Mouse (Mus musculus) heart, embryonic 16.5 days (tissue): Measurements from ENCODE around the gene Dnajc30. TPM values are rescaled to one million over a fixed set of nuclear protein-coding genes. Genes with fewer than 3 reads are reported as not detected.

Experiments
- ATAC-seq: fragments of 200-750 bp; cut with Nextera tagmentation; replicated peaks from 2 replicates; pipeline ENCODE4 v1.8.0; 2017; ENCODE audit warnings: moderate number of reproducible peaks; ENCODE audit not compliant: insufficient read depth, low FRiP score; ENCODE audit errors: extremely low read depth
- H3K27ac ChIP-seq: fragments of 300-500 bp; sonication (generic); 2 replicates; pipeline ENCODE4 v1.5.1; 2014; ENCODE audit warnings: mild to moderate bottlenecking, low read length, control low read depth, moderate library complexity
- H3K27me3 ChIP-seq: fragments of 300-500 bp; sonication (generic); 2 replicates; pipeline ENCODE4 v1.6.1; 2014; ENCODE audit warnings: low read length, mixed read lengths; ENCODE audit not compliant: control insufficient read depth, insufficient read depth
- H3K36me3 ChIP-seq: fragments of 300-500 bp; sonication (generic); 2 replicates; pipeline ENCODE4 v1.6.1; 2014; ENCODE audit not compliant: control insufficient read depth, insufficient read depth
- H3K4me1 ChIP-seq: fragments of 300-500 bp; sonication (generic); 2 replicates; pipeline ENCODE4 v1.6.1; 2014; ENCODE audit warnings: low read length, mixed read lengths; ENCODE audit not compliant: control insufficient read depth, insufficient read depth
- H3K4me2 ChIP-seq: fragments of 300-500 bp; sonication (generic); 2 replicates; pipeline ENCODE4 v1.6.1; 2014; ENCODE audit warnings: low read depth, mild to moderate bottlenecking, control low read depth, low read length
- H3K4me3 ChIP-seq: fragments of 300-500 bp; sonication (generic); 2 replicates; pipeline ENCODE4 v1.5.1; 2014; ENCODE audit warnings: mild to moderate bottlenecking, control low read depth, low read length
- H3K9ac ChIP-seq: fragments of 300-500 bp; sonication (generic); 2 replicates; pipeline ENCODE4 v1.6.1; 2014; ENCODE audit warnings: low read length, control low read depth
- H3K9me3 ChIP-seq: fragments of 300-500 bp; sonication (generic); replicated peaks from 2 replicates; pipeline ENCODE4 v1.6.1; 2016; ENCODE audit warnings: low read length; ENCODE audit not compliant: control insufficient read depth
- WGBS: fragments of 180-500 bp; shearing (Covaris S2); extraction: QIAGEN DNeasy Blood & Tissue Kit; methylation state at CpG from one replicate; pipeline ENCODE4 v1.1.7; 2014; 5-methylcytosine and 5-hydroxymethylcytosine counted together
- polyA plus RNA-seq: library from polyadenylated mRNA; unstranded; fragments of >200 nt; fragmentation: Nextera tagmentation; extraction: Ambion mirVana; gene quantifications from 2 replicates; pipeline ENCODE4 v1.2.1, GENCODE M21; 2015

The Dnajc30 gene
- polyA plus RNA-seq, 1 experiment from 2014 or later: 28.8 TPM

DNA sequence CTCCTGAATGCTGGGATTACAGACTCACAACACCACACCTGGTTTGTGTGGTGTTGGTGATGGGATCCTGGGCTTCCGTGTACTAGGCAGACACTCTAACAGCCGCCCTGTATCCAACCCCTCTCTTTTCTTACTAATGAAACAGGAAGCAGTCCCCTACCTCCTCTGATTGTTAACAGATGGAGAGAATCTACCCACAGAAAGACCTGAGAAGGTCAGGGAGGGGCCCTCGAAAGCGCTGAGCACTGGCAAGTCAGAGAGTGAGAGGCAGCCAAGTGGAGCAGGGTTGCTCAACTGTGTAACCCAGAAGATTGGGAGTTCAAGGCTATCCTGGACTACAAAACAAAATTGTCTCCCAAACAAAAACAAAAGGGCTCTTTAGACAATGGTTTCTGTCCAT lies 22.9 kb downstream of the Dnajc30 start:
- Histone ChIP-seq H3K27ac (no peak overlapping the region), H3K4me1 (no peaks in the 10 kb centered on the region), H3K4me3 (no peak overlapping the region), H3K9ac (no peak overlapping the region), H3K9me3 (no peaks in the 10 kb centered on the region), H3K27me3 (peaks cover 44% of the 10 kb centered on the region), H3K36me3 (no peaks in the 10 kb centered on the region), H3K4me2 (no peak overlapping the region)
- no peak for ATAC-seq
- WGBS: 49% methylated on average over 4 of the region's 4 CpGs

DNA sequence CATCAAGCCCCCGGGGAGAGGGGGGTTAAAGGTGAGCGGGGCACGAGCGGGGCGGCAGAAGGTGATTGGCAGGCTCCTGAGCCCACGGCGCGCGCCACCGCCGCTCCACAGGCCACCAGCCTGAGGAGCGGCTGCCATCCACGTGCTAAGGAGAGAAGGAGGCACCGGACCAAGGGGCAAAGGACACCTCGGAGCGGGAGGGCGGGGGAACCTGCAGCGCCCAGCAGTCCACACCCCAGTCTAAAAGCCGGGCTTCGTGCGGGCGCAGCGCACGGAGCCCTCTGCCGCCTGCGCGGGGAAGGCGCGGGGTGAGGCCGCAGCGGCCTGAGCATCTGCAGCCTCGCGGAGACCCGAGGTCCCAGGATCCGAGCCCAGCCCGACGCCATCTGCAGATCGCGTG lies 25.7 kb downstream of the Dnajc30 start, which contains the start of gene Mlxipl:
Gene Mlxipl, plus strand, starts transcription at position 238 of the 400 bp plus-strand sequence.
- Histone ChIP-seq H3K9me3 (no peaks in the 10 kb centered on the region), H3K4me1 (no peaks in the 10 kb centered on the region), H3K9ac (no peak within 1 kb of the TSS), H3K4me2 (peak within 1 kb of the TSS; percentile 42; the same call in 1 of the 2 replicates), H3K27ac (no peak within 1 kb of the TSS), H3K36me3 (no peaks in the 10 kb centered on the region), H3K27me3 (peaks cover 45% of the 10 kb centered on the region), H3K4me3 (no peak within 1 kb of the TSS; the same call in 1 of the 2 replicates)
- ATAC-seq: no peak
- 2% methylated on average over 39 of the region's 39 CpGs for WGBS

DNA sequence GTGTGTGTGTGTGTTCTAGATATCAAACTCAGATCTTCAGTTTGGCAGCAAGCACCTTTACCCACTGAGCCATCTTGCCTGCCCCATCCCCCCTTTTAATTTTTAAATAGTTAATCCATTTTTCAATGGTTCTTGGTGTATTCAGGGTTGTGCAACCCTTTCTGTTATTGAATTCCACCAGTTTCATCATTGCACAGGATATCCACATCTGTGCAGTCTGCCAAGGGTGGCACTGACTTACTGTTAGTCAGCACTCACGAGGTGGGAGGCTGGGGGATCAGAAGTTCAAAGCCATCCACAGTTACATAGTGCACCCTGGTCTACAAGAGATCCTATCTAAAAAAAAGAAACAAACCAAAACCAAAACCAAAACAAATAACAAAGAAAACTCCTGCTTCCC lies 37.0 kb downstream of the Dnajc30 start:
- Histone ChIP-seq H3K4me1 (no peaks in the 10 kb centered on the region), H3K27ac (no peak overlapping the region), H3K9ac (no peak overlapping the region), H3K4me3 (no peak overlapping the region), H3K36me3 (no peaks in the 10 kb centered on the region), H3K27me3 (peaks cover 8% of the 10 kb centered on the region), H3K4me2 (no peak overlapping the region), H3K9me3 (no peaks in the 10 kb centered on the region)
- no peak for ATAC-seq
- WGBS: 51% methylated on average over 1 of the region's 1 CpGs

DNA sequence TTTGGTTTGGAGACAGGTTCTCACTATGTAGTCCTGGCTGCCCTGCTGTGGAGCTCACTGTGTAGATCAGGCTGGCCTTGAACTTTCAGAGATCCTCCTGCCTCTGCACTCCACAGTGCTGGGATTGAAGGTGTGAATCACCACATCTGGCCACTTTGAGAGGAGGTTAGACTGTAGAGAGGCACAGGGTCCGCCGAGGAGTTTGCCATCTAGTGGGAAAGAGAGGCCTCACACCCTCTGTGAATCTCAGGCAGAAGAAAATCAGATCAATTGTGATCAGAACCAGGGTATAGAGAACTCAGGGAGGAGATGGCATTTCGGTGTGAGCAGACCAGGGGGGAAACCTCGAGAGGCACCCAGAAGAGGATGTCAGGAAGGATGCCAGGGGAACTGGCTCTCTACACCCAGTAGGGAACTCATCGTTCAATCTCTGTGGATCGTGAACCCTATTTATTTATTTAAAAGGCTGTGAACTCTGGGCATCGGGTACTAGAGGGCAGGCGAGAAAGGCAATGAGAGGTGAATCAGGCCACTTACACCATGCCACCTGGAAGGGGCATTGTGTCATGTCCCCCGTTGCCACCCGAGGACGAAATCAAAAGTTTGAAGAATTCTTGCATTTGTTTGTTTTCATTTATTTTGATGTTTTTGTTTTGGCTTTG lies 40.1 kb downstream of the Dnajc30 start:
- H3K9ac ChIP-seq: no peak overlapping the region
- H3K36me3 ChIP-seq: no peaks in the 10 kb centered on the region
- ATAC-seq: no peak
- no peak overlapping the region for H3K27ac ChIP-seq
- peaks cover 22% of the 10 kb centered on the region for H3K27me3 ChIP-seq
- H3K4me3 ChIP-seq: no peak overlapping the region
- H3K4me1 ChIP-seq: peaks cover 8% of the 10 kb centered on the region
- H3K9me3 ChIP-seq: no peaks in the 10 kb centered on the region
- H3K4me2 ChIP-seq: no peak overlapping the region
- WGBS: 54% methylated on average over 11 of the region's 11 CpGs

DNA sequence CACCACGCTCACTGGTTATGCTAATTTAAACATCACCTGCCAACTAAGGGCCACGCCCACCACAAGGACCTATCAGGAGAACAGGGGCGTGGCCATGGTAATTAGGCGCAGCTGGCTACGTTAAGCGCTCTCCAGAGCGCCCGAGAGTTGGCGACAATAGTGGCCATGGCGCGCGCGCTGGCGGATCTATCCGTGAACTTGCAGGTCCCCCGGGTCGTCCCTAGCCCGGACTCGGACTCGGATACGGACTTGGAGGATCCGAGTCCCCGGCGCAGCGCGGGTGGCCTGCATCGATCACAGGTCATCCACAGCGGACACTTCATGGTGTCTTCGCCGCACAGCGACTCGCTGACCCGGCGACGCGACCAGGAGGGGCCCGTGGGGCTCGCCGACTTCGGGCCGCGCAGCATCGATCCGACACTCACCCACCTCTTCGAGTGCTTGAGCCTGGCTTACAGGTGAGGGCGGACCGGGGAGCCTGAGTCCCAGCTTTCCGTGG lies 42.8 kb downstream of the Dnajc30 start:
- peak overlapping the region; percentile 52 for H3K4me3 ChIP-seq
- H3K9ac ChIP-seq: peak overlapping the region; percentile 72
- H3K4me2 ChIP-seq: peak overlapping the region; percentile 87
- WGBS: under 1% methylated on average over 48 of the region's 48 CpGs
- H3K9me3 ChIP-seq: no peaks in the 10 kb centered on the region
- peaks cover 8% of the 10 kb centered on the region for H3K4me1 ChIP-seq
- peaks cover 22% of the 10 kb centered on the region for H3K27me3 ChIP-seq
- ATAC-seq: peak; percentile 83
- no peaks in the 10 kb centered on the region for H3K36me3 ChIP-seq
- H3K27ac ChIP-seq: no peak overlapping the region

DNA sequence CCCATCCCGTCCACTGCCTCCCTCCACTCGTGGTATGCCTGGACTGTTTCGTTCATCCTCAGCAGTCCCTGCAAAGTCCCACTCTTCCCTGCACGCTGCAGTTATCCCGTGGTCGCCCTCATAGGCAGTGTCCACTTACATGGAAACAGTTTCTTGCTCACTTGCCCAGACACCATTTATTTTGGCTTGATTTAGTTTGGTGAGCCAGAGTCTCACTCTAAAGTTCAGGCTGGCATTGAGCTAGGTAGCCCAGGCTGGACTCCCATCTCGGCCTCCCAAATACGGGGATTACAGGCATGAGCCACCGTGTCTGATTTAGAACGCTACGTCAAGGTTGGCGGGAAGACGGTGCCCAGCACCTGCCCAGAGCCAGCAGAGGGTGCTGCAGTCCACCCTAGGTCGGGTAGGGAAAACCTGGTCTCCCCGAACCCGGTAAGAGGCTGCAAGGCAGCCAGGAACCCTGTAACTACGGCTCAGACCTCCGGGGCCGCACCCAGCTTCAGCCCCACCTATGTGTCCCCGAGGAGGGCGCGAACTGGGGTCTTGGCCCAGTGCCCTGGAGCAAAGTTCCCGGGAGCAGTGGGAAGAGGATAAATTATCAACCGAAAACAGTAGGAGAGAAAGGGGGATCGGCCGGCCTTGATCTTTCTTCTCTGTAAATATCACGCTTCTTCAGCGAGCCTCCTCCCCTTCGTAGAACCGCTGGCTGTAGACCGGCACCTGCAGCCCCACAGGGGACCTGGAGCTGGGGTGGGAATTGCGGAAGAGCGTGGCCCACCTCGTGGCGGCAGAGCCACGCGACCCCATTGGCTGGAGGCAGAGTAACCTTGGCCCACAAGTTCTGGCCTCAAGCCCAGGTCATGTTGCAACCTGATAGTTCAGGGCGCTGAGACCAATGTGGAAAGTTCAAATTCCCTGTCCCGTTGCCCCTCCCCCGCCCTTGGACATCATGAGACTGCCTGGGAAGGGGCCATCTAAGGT lies 43.8 kb downstream of the Dnajc30 start:
- Histone ChIP-seq H3K36me3 (no peaks in the 10 kb centered on the region), H3K9me3 (no peaks in the 10 kb centered on the region), H3K4me3 (peak overlapping the region; percentile 52), H3K4me1 (peaks cover 8% of the 10 kb centered on the region), H3K9ac (peak overlapping the region; percentile 35), H3K4me2 (peak overlapping the region; percentile 87), H3K27ac (no peak overlapping the region), H3K27me3 (peaks cover 22% of the 10 kb centered on the region)
- WGBS: 11% methylated on average over 40 of the region's 40 CpGs
- 0 out of 2 replicates have a peak, but pooled peaks have one; percentile 42 for ATAC-seq

DNA sequence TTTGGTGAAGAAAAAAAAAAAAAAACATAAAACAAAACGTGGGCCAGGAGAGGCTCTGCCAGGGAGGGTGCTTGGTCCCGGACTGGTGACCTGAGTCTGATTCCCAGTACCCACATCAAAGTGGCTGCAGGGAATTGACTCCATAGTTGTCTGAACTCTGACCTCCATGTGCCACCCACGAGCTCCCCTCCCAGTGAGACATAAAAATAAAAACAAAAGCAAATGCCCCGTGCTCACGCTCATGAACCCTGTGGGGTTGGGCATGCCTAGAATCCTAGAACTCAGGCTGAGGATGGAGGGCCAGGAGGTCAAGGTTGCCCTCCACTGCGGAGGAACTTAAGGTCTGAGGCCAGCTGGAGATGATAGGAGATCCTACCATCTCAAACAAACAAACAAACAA lies 45.0 kb downstream of the Dnajc30 start:
- Histone ChIP-seq H3K27ac (no peak overlapping the region), H3K4me3 (no peak overlapping the region), H3K4me2 (no peak overlapping the region), H3K9me3 (no peaks in the 10 kb centered on the region), H3K9ac (no peak overlapping the region), H3K27me3 (peaks cover 22% of the 10 kb centered on the region), H3K4me1 (peaks cover 8% of the 10 kb centered on the region), H3K36me3 (no peaks in the 10 kb centered on the region)
- WGBS: 71% methylated on average over 6 of the region's 6 CpGs
- no peak for ATAC-seq

DNA sequence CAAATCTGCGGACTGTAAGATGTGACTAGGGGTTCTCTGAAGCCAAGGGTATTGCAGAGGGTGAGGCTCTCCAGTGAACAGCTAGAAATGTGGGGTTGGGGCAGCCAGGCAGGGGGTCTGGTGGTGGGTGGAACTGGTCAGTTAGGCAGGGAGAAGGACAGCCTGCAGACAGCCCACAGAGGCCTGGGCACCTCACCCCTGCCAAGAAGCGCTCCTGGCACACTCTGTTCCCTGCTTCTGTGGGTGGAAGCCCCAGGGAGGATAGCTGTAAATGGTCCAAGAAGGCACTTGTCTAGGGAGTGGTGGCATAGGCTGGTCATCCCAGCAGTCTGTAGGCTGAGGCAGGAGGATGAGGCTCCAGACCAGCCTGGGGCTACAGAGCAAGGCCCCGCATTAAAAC lies 45.4 kb downstream of the Dnajc30 start:
- Histone ChIP-seq H3K27me3 (peaks cover 22% of the 10 kb centered on the region), H3K36me3 (no peaks in the 10 kb centered on the region), H3K27ac (no peak overlapping the region), H3K9ac (no peak overlapping the region), H3K4me3 (no peak overlapping the region), H3K4me2 (no peak overlapping the region), H3K4me1 (peaks cover 8% of the 10 kb centered on the region), H3K9me3 (no peaks in the 10 kb centered on the region)
- WGBS: 87% methylated on average over 3 of the region's 3 CpGs
- no peak for ATAC-seq

DNA sequence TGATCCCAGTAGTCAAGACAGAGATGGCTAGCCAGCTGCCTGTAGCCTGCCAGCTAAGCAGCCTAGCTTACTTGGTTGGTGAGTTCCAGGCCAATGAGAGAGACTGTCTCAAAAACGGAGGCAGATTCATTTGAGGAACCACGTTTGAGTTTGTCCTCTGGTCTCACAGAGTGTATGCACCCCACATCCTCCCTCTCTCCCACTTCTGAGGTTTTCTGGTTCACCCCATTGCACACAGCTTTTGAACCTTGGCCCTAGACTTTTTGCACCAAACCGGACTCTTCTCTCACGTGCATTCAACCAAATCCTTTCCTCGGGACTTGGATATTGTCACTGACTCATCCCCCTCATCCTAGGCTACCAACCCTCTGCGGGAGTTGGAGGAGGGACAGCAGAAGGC lies 46.0 kb downstream of the Dnajc30 start:
- 68% methylated on average over 6 of the region's 6 CpGs for WGBS
- Histone ChIP-seq H3K27me3 (peaks cover 22% of the 10 kb centered on the region), H3K4me2 (no peak overlapping the region), H3K36me3 (no peaks in the 10 kb centered on the region), H3K9me3 (no peaks in the 10 kb centered on the region), H3K9ac (no peak overlapping the region), H3K4me3 (no peak overlapping the region), H3K27ac (no peak overlapping the region), H3K4me1 (peaks cover 8% of the 10 kb centered on the region)
- no peak for ATAC-seq
